Mouse (Mus musculus) forebrain, embryonic 15.5 days (tissue): ENCODE data around the gene AI413582. TPM values are rescaled to one million over a fixed set of nuclear protein-coding genes. Genes with fewer than 3 reads are reported as not detected.

Experiments
- ATAC-seq: fragments of 200-750 bp; cut with Nextera tagmentation; replicated peaks from 2 replicates; pipeline ENCODE4 v1.8.0; 2017; ENCODE audit warnings: mild to moderate bottlenecking, moderate TSS enrichment, moderate library complexity
- H3K27ac ChIP-seq: fragments of 300-500 bp; sonication (generic); replicated peaks from 2 replicates; pipeline ENCODE4 v1.5.1; 2015; ENCODE audit warnings: mild to moderate bottlenecking, inconsistent platforms
- H3K27me3 ChIP-seq: fragments of 300-500 bp; sonication (generic); 2 replicates; pipeline ENCODE4 v1.6.1; 2015; ENCODE audit warnings: inconsistent platforms
- H3K36me3 ChIP-seq: fragments of 300-500 bp; sonication (generic); 2 replicates; pipeline ENCODE4 v1.6.1; 2015; ENCODE audit warnings: mild to moderate bottlenecking, inconsistent platforms
- H3K4me1 ChIP-seq: fragments of 300-500 bp; sonication (generic); 2 replicates; pipeline ENCODE4 v1.6.1; 2015; ENCODE audit warnings: inconsistent platforms
- H3K4me2 ChIP-seq: fragments of 300-500 bp; sonication (generic); replicated peaks from 2 replicates; pipeline ENCODE4 v1.6.1; 2015; ENCODE audit warnings: mild to moderate bottlenecking, inconsistent platforms
- H3K4me3 ChIP-seq: fragments of 300-500 bp; sonication (generic); 2 replicates; pipeline ENCODE4 v1.5.1; 2015; ENCODE audit warnings: mild to moderate bottlenecking, inconsistent platforms
- H3K9ac ChIP-seq: fragments of 300-500 bp; sonication (generic); replicated peaks from 2 replicates; pipeline ENCODE4 v1.6.1; 2015; ENCODE audit warnings: mild to moderate bottlenecking, inconsistent platforms
- H3K9me3 ChIP-seq: fragments of 300-500 bp; sonication (generic); 2 replicates; pipeline ENCODE4 v1.6.1; 2016; ENCODE audit warnings: inconsistent platforms
- WGBS: fragments of 180-500 bp; shearing (Covaris S2); methylation state at CpG from one replicate; pipeline ENCODE4 v1.1.7; 2015; ENCODE audit warnings: mixed read lengths; 5-methylcytosine and 5-hydroxymethylcytosine counted together
- polyA plus RNA-seq: library from polyadenylated mRNA; unstranded; fragments of >200 nt; fragmentation: Nextera tagmentation; extraction: Ambion mirVana; gene quantifications from 2 replicates; pipeline ENCODE4 v1.2.1, GENCODE M21; 2015

The AI413582 gene
- polyA plus RNA-seq, 1 experiment from 2014 or later, result 34.8 TPM

- H3K4me2 ChIP-seq, result no peak overlapping the region
- peaks cover 12% of the 10 kb centered on the region for H3K4me1 ChIP-seq
- WGBS, result 86% methylated on average over 15 of the region's 15 CpGs
- no peaks in the 10 kb centered on the region for H3K27me3 ChIP-seq
- no peak overlapping the region for H3K27ac ChIP-seq
- H3K4me3 ChIP-seq, result no peak overlapping the region
- no peak overlapping the region for H3K9ac ChIP-seq
- H3K9me3 ChIP-seq, result no peaks in the 10 kb centered on the region
- no peak for ATAC-seq
- H3K36me3 ChIP-seq, result peaks cover 44% of the 10 kb centered on the region
Observed at GRCm38 (mm10) chr17:27595659-27596375, 30.3 kb upstream of the AI413582 start.

DNA sequence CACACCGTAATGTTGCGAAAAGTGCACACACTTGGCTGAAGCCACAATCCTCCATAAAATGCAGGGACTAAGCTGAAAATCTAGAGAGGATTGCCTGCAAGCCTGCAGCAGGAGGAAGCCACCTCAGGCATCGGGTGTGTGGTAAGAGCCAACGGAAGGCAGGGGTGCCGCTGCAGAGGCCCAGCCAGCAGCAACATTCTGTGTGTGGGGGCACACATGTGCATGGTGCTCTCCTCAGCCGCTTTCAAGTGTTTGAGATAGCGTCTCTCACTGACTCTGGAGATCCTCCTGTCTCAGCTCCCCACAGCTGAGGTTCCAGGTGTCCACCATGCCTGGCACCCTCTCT, 27.0 kb upstream of the AI413582 start:
- Histone ChIP-seq H3K9me3 (no peaks in the 10 kb centered on the region), H3K4me2 (no peak overlapping the region), H3K4me3 (no peak overlapping the region), H3K27ac (no peak overlapping the region), H3K36me3 (peaks cover 55% of the 10 kb centered on the region), H3K27me3 (no peaks in the 10 kb centered on the region), H3K9ac (no peak overlapping the region), H3K4me1 (peaks cover 6% of the 10 kb centered on the region; the same call in 1 of the 2 replicates)
- no peak for ATAC-seq
- 96% methylated on average over 7 of the region's 7 CpGs for WGBS

- WGBS, result 86% methylated on average over 12 of the region's 12 CpGs
Observed at GRCm38 (mm10) chr17:27591826-27592564, 26.4 kb upstream of the AI413582 start.

DNA sequence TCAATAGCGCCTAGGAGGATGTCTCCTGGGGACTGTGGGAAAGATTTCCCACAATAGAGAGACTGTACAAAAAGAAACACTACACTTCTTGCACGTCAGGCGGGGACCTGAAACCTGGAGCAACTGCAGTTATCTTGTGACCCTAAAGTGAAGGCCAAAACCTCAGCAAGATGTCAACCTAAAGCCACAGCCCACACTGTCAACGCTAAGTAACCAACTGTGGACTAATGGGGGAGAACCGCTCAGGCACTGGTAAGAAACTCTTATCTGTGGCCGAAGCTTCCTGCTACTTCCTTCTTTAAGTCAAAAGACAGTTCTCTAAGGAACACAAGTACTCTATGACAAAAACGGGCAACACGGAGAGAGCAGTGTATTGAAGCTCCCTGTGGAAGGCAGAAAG, 22.7 kb upstream of the AI413582 start:
- ATAC-seq, result no peak
- no peaks in the 10 kb centered on the region for H3K9me3 ChIP-seq
- H3K4me2 ChIP-seq, result no peak overlapping the region
- no peak overlapping the region for H3K9ac ChIP-seq
- no peak overlapping the region for H3K27ac ChIP-seq
- 87% methylated on average over 8 of the region's 8 CpGs for WGBS
- peaks cover 41% of the 10 kb centered on the region for H3K36me3 ChIP-seq
- no peak overlapping the region for H3K4me3 ChIP-seq
- H3K27me3 ChIP-seq, result no peaks in the 10 kb centered on the region
- no peaks in the 10 kb centered on the region; the same call in 1 of the 2 replicates for H3K4me1 ChIP-seq

More at GRCm38 (mm10) chr17:27591826-27592564, 26.4 kb upstream of the AI413582 start:
- no peak for ATAC-seq
- Histone ChIP-seq H3K9me3 (no peaks in the 10 kb centered on the region), H3K4me1 (peaks cover 6% of the 10 kb centered on the region; the same call in 1 of the 2 replicates), H3K9ac (no peak overlapping the region), H3K4me3 (no peak overlapping the region), H3K27ac (no peak overlapping the region), H3K4me2 (no peak overlapping the region), H3K36me3 (peaks cover 55% of the 10 kb centered on the region), H3K27me3 (no peaks in the 10 kb centered on the region)

GRCm38 (mm10) chr17:27587252-27587651, 21.7 kb upstream of the AI413582 start:
- Histone ChIP-seq H3K27me3 (no peaks in the 10 kb centered on the region), H3K4me3 (no peak overlapping the region), H3K27ac (no peak overlapping the region), H3K4me1 (no peaks in the 10 kb centered on the region; the same call in 1 of the 2 replicates), H3K9ac (no peak overlapping the region), H3K4me2 (no peak overlapping the region), H3K36me3 (peaks cover 45% of the 10 kb centered on the region), H3K9me3 (no peaks in the 10 kb centered on the region)
- no peak for ATAC-seq
- WGBS, result 82% methylated on average over 12 of the region's 12 CpGs

GRCm38 (mm10) chr17:27586661-27587060, 21.1 kb upstream of the AI413582 start:
- no peaks in the 10 kb centered on the region for H3K27me3 ChIP-seq
- H3K9ac ChIP-seq, result no peak overlapping the region
- peaks cover 45% of the 10 kb centered on the region for H3K36me3 ChIP-seq
- no peak overlapping the region for H3K4me3 ChIP-seq
- ATAC-seq, result no peak
- H3K4me1 ChIP-seq, result no peaks in the 10 kb centered on the region; the same call in 1 of the 2 replicates
- no peak overlapping the region for H3K27ac ChIP-seq
- 74% methylated on average over 9 of the region's 9 CpGs for WGBS
- H3K4me2 ChIP-seq, result no peak overlapping the region
- H3K9me3 ChIP-seq, result no peaks in the 10 kb centered on the region

GRCm38 (mm10) chr17:27583185-27583894, 17.8 kb upstream of the AI413582 start:
- Histone ChIP-seq H3K27ac (no peak overlapping the region), H3K4me2 (no peak overlapping the region), H3K9me3 (no peaks in the 10 kb centered on the region), H3K36me3 (peaks cover 67% of the 10 kb centered on the region), H3K27me3 (no peaks in the 10 kb centered on the region), H3K4me1 (peaks cover 7% of the 10 kb centered on the region), H3K4me3 (no peak overlapping the region), H3K9ac (no peak overlapping the region)
- 90% methylated on average over 13 of the region's 13 CpGs for WGBS
- no peak for ATAC-seq

DNA sequence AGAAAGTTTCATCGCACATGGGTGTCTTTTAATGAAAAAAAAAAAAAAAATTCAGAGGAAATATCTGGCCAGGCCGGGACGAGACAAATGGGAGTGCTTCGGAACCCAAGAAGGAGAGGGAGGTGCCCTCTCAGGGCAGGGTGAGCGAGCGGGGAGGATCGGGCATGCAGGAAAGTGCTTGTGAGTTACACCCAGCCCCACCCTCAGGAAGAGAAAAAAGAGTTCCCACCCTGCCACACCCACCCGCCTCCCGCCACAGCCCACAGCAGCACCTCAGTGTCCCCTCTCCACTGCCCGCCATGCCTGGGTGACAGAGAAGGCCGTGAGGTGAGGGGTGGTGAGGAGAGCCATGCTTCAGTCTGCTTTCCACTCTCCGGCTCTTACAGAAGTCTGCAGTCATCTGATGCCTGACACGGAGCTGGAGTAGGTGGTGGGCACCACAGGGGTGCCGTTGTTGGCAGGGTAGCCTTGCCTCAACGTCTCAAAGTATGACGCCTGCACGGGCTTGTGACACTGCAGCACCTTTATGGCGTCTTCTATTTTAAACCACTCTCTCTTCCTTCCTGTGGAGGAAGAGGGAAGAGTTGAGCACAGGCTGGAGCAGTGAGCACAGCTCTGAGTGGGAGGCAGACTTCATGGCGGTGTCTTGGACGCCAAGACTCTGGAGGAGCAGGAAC, 15.0 kb upstream of the AI413582 start:
- Histone ChIP-seq H3K36me3 (peaks cover 70% of the 10 kb centered on the region), H3K27ac (peak overlapping the region; percentile 63; the same call in 1 of the 2 replicates)
- 87% methylated on average over 20 of the region's 20 CpGs for WGBS

DNA sequence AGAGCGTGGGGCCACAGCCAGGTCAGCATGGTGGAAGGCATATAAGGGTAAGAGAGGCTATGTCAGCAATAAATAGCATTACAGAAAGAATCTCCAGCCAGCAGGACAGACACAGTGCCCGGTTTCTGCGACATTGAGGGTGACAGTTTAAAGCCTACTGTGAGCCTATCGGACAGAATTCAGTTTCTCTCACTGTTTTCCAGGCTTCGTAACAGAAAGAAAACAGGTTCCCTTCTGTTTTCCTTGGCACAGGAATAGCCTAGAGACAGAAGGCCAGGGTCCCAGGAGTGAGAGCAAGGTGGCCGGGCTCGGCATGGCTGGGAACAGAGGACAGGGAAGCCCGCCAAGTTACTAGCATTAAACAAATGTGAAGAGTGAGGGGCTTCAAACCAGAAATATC, 14.3 kb upstream of the AI413582 start:
- WGBS, result 72% methylated on average over 8 of the region's 8 CpGs
- ATAC-seq, result no peak

More for the DNA sequence above, 15.0 kb upstream of the AI413582 start:
- Histone ChIP-seq H3K4me1 (peaks cover 7% of the 10 kb centered on the region; the same call in 1 of the 2 replicates), H3K27me3 (no peaks in the 10 kb centered on the region), H3K4me2 (no peak overlapping the region), H3K9me3 (no peaks in the 10 kb centered on the region), H3K9ac (no peak overlapping the region), H3K4me3 (no peak overlapping the region)
- ATAC-seq, result no peak

DNA sequence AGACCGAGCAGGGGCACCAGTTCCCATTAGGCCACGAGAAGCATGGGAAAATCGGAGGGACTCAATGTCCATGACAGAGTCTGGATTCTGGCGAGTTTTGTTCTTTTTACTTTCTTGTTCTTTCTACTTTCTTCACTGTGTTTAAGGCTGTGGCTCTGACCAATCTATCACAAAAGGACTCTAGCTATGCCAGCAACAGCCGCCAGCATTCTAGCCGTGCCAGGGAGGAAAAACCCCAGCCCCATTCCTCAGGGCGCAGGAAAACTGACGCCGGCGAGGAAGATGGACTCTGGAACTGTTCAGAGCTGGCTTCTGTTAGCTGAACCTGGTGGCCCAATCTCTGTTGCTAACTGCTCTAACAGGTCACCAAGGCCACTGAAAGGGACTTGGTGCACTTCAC, 12.9 kb upstream of the AI413582 start:
- H3K9me3 ChIP-seq, result no peaks in the 10 kb centered on the region
- WGBS, result 81% methylated on average over 10 of the region's 10 CpGs
- ATAC-seq, result no peak
- H3K27ac ChIP-seq, result peak overlapping the region; percentile 63; the same call in 1 of the 2 replicates
- H3K4me3 ChIP-seq, result no peak overlapping the region
- H3K9ac ChIP-seq, result no peak overlapping the region
- H3K36me3 ChIP-seq, result peaks cover 56% of the 10 kb centered on the region
- H3K4me1 ChIP-seq, result peaks cover 14% of the 10 kb centered on the region
- H3K27me3 ChIP-seq, result no peaks in the 10 kb centered on the region
- no peak overlapping the region for H3K4me2 ChIP-seq

More for the DNA sequence above, 14.3 kb upstream of the AI413582 start:
- Histone ChIP-seq H3K27ac (peak overlapping the region; percentile 63), H3K9me3 (no peaks in the 10 kb centered on the region), H3K9ac (no peak overlapping the region), H3K27me3 (no peaks in the 10 kb centered on the region), H3K4me3 (no peak overlapping the region), H3K4me2 (no peak overlapping the region), H3K36me3 (peaks cover 63% of the 10 kb centered on the region), H3K4me1 (peaks cover 11% of the 10 kb centered on the region; the same call in 1 of the 2 replicates)

GRCm38 (mm10) chr17:27577468-27577867, 11.9 kb upstream of the AI413582 start:
- no peaks in the 10 kb centered on the region for H3K9me3 ChIP-seq
- no peak overlapping the region for H3K27ac ChIP-seq
- peaks cover 52% of the 10 kb centered on the region for H3K36me3 ChIP-seq
- H3K9ac ChIP-seq, result no peak overlapping the region
- ATAC-seq, result no peak
- peaks cover 14% of the 10 kb centered on the region for H3K4me1 ChIP-seq
- H3K4me3 ChIP-seq, result no peak overlapping the region
- H3K27me3 ChIP-seq, result no peaks in the 10 kb centered on the region
- 74% methylated on average over 6 of the region's 6 CpGs for WGBS
- no peak overlapping the region for H3K4me2 ChIP-seq
